Mouse (Mus musculus) limb, embryonic 13.5 days (tissue): ENCODE results near the gene Rps11. TPM values are rescaled to one million over a fixed set of nuclear protein-coding genes. Genes with fewer than 3 reads are reported as not detected.
A peak's percentile ranks its signal among the peaks of the same experiment; 100 is the strongest.
"Not testable (repeated sequence)": the region's sequence is repeated elsewhere in the genome, so short reads cannot be mapped to it uniquely, and the experiment has no call there.

Experiments
- ATAC-seq: fragments of 200-750 bp; cut with Nextera tagmentation; 2 replicates; pipeline ENCODE4 v1.8.0; 2017; ENCODE audit warnings: low read depth, moderate number of reproducible peaks, moderate TSS enrichment; ENCODE audit not compliant: low FRiP score
- H3K27ac ChIP-seq: fragments of 300-500 bp; sonication (generic); 2 replicates; pipeline ENCODE4 v1.5.1; 2015; ENCODE audit warnings: inconsistent platforms, mild to moderate bottlenecking, moderate library complexity
- H3K27me3 ChIP-seq: fragments of 300-500 bp; sonication (generic); 2 replicates; pipeline ENCODE4 v1.6.1; 2015; ENCODE audit warnings: mild to moderate bottlenecking, inconsistent platforms
- H3K36me3 ChIP-seq: fragments of 300-500 bp; sonication (generic); 2 replicates; pipeline ENCODE4 v1.6.1; 2015; ENCODE audit warnings: inconsistent platforms, mild to moderate bottlenecking, moderate library complexity
- H3K4me1 ChIP-seq: fragments of 300-500 bp; sonication (generic); 2 replicates; pipeline ENCODE4 v1.6.1; 2015; ENCODE audit warnings: inconsistent platforms
- H3K4me2 ChIP-seq: fragments of 300-500 bp; sonication (generic); replicated peaks from 2 replicates; pipeline ENCODE4 v1.6.1; 2015; ENCODE audit warnings: inconsistent platforms, mild to moderate bottlenecking, moderate library complexity
- H3K4me3 ChIP-seq: fragments of 300-500 bp; sonication (generic); 2 replicates; pipeline ENCODE4 v1.5.1; 2015; ENCODE audit warnings: moderate library complexity, mild to moderate bottlenecking, inconsistent platforms
- H3K9ac ChIP-seq: fragments of 300-500 bp; sonication (generic); 2 replicates; pipeline ENCODE4 v1.6.1; 2015; ENCODE audit warnings: mild to moderate bottlenecking, inconsistent platforms
- H3K9me3 ChIP-seq: fragments of 300-500 bp; sonication (generic); 2 replicates; pipeline ENCODE4 v1.6.1; 2016; ENCODE audit warnings: inconsistent platforms
- WGBS: fragments of 180-500 bp; shearing (Covaris S2); methylation state at CpG from one replicate; pipeline ENCODE4 v1.1.7; 2015; 5-methylcytosine and 5-hydroxymethylcytosine counted together
- polyA plus RNA-seq: library from polyadenylated mRNA; unstranded; fragments of >200 nt; fragmentation: Nextera tagmentation; extraction: Ambion mirVana; gene quantifications from 2 replicates; pipeline ENCODE4 v1.2.1, GENCODE M21; 2015

Rps11 gene
- polyA plus RNA-seq, 1 experiment from 2014 or later = 1,512 TPM

DNA sequence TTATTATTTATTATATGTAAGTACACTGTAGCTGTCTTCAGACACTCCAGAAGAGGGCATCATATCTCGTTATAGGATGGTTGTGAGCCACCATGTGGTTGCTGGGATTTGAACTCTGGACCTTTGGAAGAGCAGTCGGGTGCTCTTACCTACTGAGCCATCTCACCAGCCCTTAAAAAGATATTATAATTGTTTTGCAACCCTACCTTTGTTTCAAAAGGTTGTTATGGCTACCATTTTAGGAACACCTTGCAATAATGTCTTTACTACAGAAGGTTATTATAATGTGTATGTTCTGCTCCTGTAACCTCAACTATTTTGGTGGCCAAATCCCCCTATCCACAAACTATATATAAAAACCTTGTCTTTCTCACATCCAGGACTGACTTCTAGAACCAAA lies 28.8 kb upstream of the Rps11 start:
- H3K36me3 ChIP-seq = peaks cover 18% of the 10 kb centered on the region
- WGBS = 88% methylated on average over 2 of the region's 2 CpGs
- H3K27ac ChIP-seq, H3K9me3 ChIP-seq, H3K27me3 ChIP-seq, ATAC-seq, H3K9ac ChIP-seq: not testable (repeated sequence)
- peaks cover 35% of the 10 kb centered on the region for H3K4me1 ChIP-seq
- peak overlapping the region; percentile 80 for H3K4me2 ChIP-seq
- peak overlapping the region; percentile 64; the same call in 1 of the 2 replicates for H3K4me3 ChIP-seq

GRCm38 (mm10) chr7:45151303-45151702 lies 27.1 kb upstream of the Rps11 start:
- Histone ChIP-seq H3K4me2 (no peak overlapping the region; the same call in 1 of the 2 replicates), H3K9ac (0 out of 2 replicates have a peak overlapping the region, but pooled peaks have one; percentile 25), H3K4me3 (no peak overlapping the region), H3K27me3 (no peaks in the 10 kb centered on the region), H3K36me3 (peaks cover 26% of the 10 kb centered on the region), H3K9me3 (no peaks in the 10 kb centered on the region), H3K27ac (no peak overlapping the region; the same call in 1 of the 2 replicates), H3K4me1 (peaks cover 35% of the 10 kb centered on the region)
- 31% methylated on average over 11 of the region's 11 CpGs for WGBS
- ATAC-seq = no peak

GRCm38 (mm10) chr7:45150321-45150720 lies 26.1 kb upstream of the Rps11 start:
- Histone ChIP-seq H3K27ac (no peak overlapping the region), H3K9ac (peak overlapping the region; percentile 31; the same call in 1 of the 2 replicates), H3K4me2 (no peak overlapping the region), H3K36me3 (peaks cover 35% of the 10 kb centered on the region), H3K4me1 (peaks cover 32% of the 10 kb centered on the region), H3K9me3 (no peaks in the 10 kb centered on the region), H3K27me3 (no peaks in the 10 kb centered on the region), H3K4me3 (no peak overlapping the region)
- 43% methylated on average over 4 of the region's 4 CpGs for WGBS
- ATAC-seq = no peak

GRCm38 (mm10) chr7:45149545-45149944 lies 25.3 kb upstream of the Rps11 start:
- Histone ChIP-seq H3K4me2 (no peak overlapping the region), H3K4me3 (no peak overlapping the region), H3K9me3 (no peaks in the 10 kb centered on the region), H3K9ac (peak overlapping the region; percentile 8; the same call in 1 of the 2 replicates), H3K27me3 (no peaks in the 10 kb centered on the region), H3K4me1 (peaks cover 26% of the 10 kb centered on the region), H3K27ac (no peak overlapping the region), H3K36me3 (peaks cover 43% of the 10 kb centered on the region)
- ATAC-seq = no peak
- 72% methylated on average over 6 of the region's 6 CpGs for WGBS

DNA sequence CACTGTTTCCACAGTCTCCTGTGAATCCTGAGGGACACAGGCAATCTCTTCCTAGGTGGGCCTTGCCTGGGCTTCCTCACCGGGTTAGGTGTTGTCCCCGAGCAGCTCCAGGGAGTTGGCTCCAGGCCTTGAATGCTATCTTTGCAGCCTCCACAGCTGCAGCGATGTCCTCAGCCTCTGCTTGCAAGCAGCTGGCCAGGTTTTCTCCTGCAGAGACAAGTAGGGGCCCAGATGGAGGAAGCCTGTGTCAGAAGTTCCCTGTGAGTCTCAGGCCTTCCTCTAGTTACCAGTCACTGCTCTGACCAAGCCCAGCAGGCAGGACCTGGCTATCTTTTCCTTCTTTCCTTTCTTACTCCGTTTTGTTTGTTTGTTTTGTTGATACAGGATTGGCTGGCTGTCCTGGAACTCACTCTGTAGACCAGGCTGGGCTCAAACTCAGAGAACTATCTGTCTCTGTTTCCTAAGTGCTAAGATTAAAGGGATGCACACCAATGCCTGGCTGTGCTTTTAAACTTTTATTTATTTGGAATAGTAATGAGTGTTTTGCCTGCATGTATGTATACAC lies 24.4 kb upstream of the Rps11 start:
- ATAC-seq = no peak
- no peak overlapping the region for H3K9ac ChIP-seq
- H3K36me3 ChIP-seq = peaks cover 52% of the 10 kb centered on the region

GRCm38 (mm10) chr7:45147899-45148298 lies 23.7 kb upstream of the Rps11 start:
- Histone ChIP-seq H3K27me3 (no peaks in the 10 kb centered on the region), H3K9me3 (no peaks in the 10 kb centered on the region), H3K4me1 (peaks cover 20% of the 10 kb centered on the region), H3K4me2 (no peak overlapping the region), H3K36me3 (peaks cover 60% of the 10 kb centered on the region), H3K9ac (no peak overlapping the region), H3K4me3 (no peak overlapping the region), H3K27ac (no peak overlapping the region)
- WGBS = 88% methylated on average over 11 of the region's 11 CpGs
- no peak for ATAC-seq

More for the DNA sequence above, 24.4 kb upstream of the Rps11 start:
- Histone ChIP-seq H3K4me3 (no peak overlapping the region), H3K4me2 (no peak overlapping the region), H3K27me3 (no peaks in the 10 kb centered on the region), H3K4me1 (peaks cover 25% of the 10 kb centered on the region), H3K9me3 (no peaks in the 10 kb centered on the region), H3K27ac (no peak overlapping the region)
- WGBS = 66% methylated on average over 4 of the region's 4 CpGs

DNA sequence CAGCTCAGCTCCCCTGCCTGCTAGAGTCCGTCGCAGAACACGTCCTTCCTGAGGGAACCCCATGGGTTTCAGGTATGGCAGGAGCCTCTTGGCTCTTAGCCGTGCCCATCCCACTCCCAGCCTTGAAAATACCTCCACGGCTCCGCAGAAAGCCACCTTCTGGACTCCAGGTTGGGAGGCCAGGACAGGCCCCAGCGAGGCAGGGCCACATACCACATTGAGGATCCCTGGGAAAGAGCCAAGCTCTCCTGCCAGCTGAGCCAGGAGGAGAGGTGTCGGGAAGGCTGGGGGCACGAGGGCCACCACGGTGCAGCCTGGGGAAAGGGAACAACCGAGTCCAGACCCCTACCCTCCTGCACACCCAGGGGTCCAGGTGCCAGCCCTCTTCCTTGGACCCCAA lies 23.0 kb upstream of the Rps11 start:
- Histone ChIP-seq H3K27ac (no peak overlapping the region), H3K9me3 (no peaks in the 10 kb centered on the region), H3K4me1 (peaks cover 20% of the 10 kb centered on the region), H3K4me3 (no peak overlapping the region), H3K9ac (no peak overlapping the region), H3K36me3 (peaks cover 66% of the 10 kb centered on the region), H3K4me2 (no peak overlapping the region), H3K27me3 (no peaks in the 10 kb centered on the region)
- WGBS = 94% methylated on average over 11 of the region's 11 CpGs
- no peak for ATAC-seq

GRCm38 (mm10) chr7:45145460-45145859 lies 21.2 kb upstream of the Rps11 start:
- Histone ChIP-seq H3K27me3 (no peaks in the 10 kb centered on the region), H3K9me3 (no peaks in the 10 kb centered on the region), H3K4me3 (no peak overlapping the region), H3K9ac (no peak overlapping the region), H3K36me3 (peaks cover 76% of the 10 kb centered on the region), H3K27ac (no peak overlapping the region), H3K4me2 (no peak overlapping the region), H3K4me1 (peaks cover 4% of the 10 kb centered on the region; the same call in 1 of the 2 replicates)
- ATAC-seq = no peak
- WGBS = 93% methylated on average over 8 of the region's 8 CpGs

DNA sequence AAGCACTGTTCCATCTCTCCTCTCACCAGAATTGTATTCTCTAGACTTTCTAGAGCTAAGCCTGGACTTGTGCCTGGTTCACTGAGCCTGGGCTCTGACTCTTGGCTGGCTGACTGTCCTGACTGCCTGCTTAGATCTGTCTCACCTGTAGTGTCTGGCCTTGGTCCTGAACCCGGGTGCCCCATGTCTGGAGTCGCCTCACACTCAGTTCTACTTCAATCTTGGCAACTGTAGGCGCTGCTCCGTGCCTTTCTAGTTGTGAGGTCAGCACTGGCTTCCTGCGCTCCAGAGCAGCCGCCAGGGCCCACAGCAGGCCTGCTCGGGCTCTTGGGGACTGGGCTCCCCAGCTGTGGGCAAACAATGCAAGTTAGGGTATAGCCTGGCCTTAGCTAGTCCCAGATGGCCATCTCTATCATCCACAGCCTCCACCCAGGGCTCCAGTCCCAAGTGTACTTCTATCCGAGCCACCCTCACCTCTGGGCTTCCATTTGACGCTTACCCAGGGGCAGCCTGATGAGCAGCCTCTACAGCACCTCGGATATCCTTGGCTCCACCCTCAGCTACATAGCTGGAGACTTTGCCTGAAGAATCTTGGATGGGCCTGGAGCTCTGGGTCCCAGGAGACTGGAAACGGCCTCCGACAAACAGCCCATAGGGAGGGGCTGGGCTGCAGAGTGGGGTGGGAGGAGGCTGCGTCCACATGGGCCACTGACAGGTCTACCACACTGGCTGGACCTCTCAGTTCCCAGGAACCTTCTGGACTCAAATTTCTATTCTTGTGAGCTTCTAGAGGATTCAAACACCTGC lies 20.3 kb upstream of the Rps11 start:
- Histone ChIP-seq H3K9me3 (no peaks in the 10 kb centered on the region), H3K4me1 (no peaks in the 10 kb centered on the region), H3K4me2 (no peak overlapping the region), H3K4me3 (no peak overlapping the region), H3K9ac (0 out of 2 replicates have a peak overlapping the region, but pooled peaks have one; percentile 35), H3K36me3 (peaks cover 76% of the 10 kb centered on the region), H3K27ac (no peak overlapping the region), H3K27me3 (no peaks in the 10 kb centered on the region)
- ATAC-seq = no peak
- 90% methylated on average over 13 of the region's 13 CpGs for WGBS

DNA sequence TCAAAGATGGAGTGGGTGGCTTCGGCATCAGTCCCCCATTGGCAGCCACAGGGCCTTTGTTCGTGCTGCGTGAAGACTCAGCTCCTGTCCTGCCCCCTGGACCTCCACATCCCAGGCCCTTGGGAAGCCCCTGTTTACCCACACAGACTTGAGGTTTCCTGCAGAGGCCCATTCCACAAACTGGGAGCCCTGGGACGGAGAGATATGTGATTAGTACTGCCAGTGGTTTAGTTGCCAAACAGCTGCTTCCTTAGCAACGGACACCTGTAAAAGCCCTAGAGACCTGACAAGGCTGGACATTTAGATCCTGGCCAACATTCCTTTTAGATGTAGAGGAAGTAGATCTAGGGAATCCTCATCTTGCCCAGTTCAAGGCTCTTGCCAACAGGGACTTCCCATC lies 17.7 kb upstream of the Rps11 start:
- H3K4me3 ChIP-seq = no peak overlapping the region
- 90% methylated on average over 5 of the region's 5 CpGs for WGBS
- ATAC-seq = no peak
- no peaks in the 10 kb centered on the region for H3K4me1 ChIP-seq
- no peak overlapping the region for H3K9ac ChIP-seq
- H3K27ac ChIP-seq = no peak overlapping the region
- peaks cover 57% of the 10 kb centered on the region for H3K36me3 ChIP-seq
- no peak overlapping the region for H3K4me2 ChIP-seq
- H3K27me3 ChIP-seq = peaks cover 9% of the 10 kb centered on the region
- no peaks in the 10 kb centered on the region for H3K9me3 ChIP-seq

GRCm38 (mm10) chr7:45141319-45141718 lies 17.1 kb upstream of the Rps11 start:
- Histone ChIP-seq H3K9me3 (no peaks in the 10 kb centered on the region), H3K9ac (no peak overlapping the region), H3K27me3 (peaks cover 13% of the 10 kb centered on the region), H3K4me2 (no peak overlapping the region), H3K4me1 (no peaks in the 10 kb centered on the region), H3K27ac (no peak overlapping the region), H3K36me3 (peaks cover 51% of the 10 kb centered on the region), H3K4me3 (no peak overlapping the region)
- 86% methylated on average over 3 of the region's 3 CpGs for WGBS
- ATAC-seq = no peak

DNA sequence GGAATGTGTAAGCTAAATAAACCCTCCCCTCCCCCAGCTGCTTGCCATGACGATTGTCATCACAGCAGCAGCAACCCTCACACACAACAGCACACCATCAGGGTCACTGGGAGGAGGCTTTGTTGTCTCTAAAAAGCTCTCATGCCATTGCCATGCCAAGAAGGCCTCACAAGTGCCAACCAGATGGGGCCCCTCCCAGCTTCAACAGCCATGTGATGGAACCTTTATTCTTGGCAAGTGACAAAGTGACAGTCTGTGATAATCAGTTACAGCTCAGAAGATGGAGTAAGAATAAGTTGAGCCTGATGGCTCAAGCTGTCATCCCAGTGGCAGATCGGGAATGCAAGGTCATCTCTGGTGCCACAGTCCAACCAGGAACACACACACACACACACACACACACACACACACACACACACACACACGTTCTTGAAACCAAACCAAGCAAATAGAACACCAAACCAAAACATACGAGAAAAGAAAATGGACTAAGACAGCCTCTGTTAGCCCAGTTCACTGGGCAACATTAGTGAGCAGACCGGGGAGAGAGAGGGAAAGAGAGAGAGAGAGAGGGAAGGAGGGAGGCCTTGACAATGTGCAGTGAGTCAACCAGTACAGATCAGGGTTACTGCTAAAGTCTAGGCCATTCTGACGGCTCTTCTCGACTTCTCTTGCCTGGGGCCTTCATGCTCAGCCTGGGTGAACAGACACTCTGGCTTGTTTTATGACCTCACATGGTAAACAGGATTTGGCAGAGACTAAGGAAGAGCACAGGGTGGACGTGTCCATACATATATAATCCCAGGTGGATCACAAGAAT lies 15.9 kb upstream of the Rps11 start:
- no peak for ATAC-seq
- 69% methylated on average over 8 of the region's 8 CpGs for WGBS
- H3K9me3 ChIP-seq = no peaks in the 10 kb centered on the region

More for the DNA sequence above, 15.9 kb upstream of the Rps11 start:
- no peak overlapping the region for H3K4me3 ChIP-seq
- peaks cover 21% of the 10 kb centered on the region for H3K27me3 ChIP-seq
- 0 out of 2 replicates have a peak, but pooled peaks cover 7% of the 10 kb centered on the region for H3K4me1 ChIP-seq
- no peak overlapping the region for H3K4me2 ChIP-seq
- no peak overlapping the region for H3K9ac ChIP-seq
- peaks cover 39% of the 10 kb centered on the region for H3K36me3 ChIP-seq
- no peak overlapping the region for H3K27ac ChIP-seq
